Mouse (Mus musculus) CH12.LX (cell line): ENCODE measurements at regions not wholly inside any gene's neighbourhood (a gene's known extent, or its start where the extent isn't known, plus 50 kb on each side); places are given as distances from the start of the nearest gene placed in this dataset.

Source experiments
- DNase-seq: peaks from one replicate; pipeline ENCODE4 v3.0.0-alpha.2; 2013; ENCODE audit errors: extremely low read depth
- H3K27ac ChIP-seq: 2 replicates; pipeline ENCODE4 v1.5.1; 2012; ENCODE audit warnings: low read depth, mild to moderate bottlenecking, control low read depth, moderate library complexity; ENCODE audit not compliant: insufficient read depth
- H3K27me3 ChIP-seq: replicated peaks from 2 replicates; pipeline ENCODE3; 2012; ENCODE audit warnings: inconsistent platforms
- H3K36me3 ChIP-seq, 2 experiments: replicated peaks in 1 of 2; 2 replicates each; pipeline versions ENCODE3 to v1.6.1; 2012; ENCODE audit warnings: inconsistent platforms in 1 of 2, low read length in 1 of 2, mild to moderate bottlenecking in 1 of 2, mixed read lengths in 1 of 2, moderate library complexity in 1 of 2; ENCODE audit not compliant: control insufficient read depth in 1 of 2, insufficient read depth in 1 of 2
- H3K4me1 ChIP-seq, 2 experiments: 2 replicates each; pipeline ENCODE4 v1.6.1; 2012; ENCODE audit warnings: inconsistent platforms in 1 of 2, moderate library complexity in 1 of 2; ENCODE audit not compliant: insufficient read depth in 2 of 2, control insufficient read depth in 1 of 2
- H3K4me2 ChIP-seq: 2 replicates; pipeline ENCODE4 v1.6.1; 2012; ENCODE audit warnings: low read depth, mild to moderate bottlenecking, control low read depth; ENCODE audit not compliant: poor library complexity, insufficient read depth, severe bottlenecking
- H3K4me3 ChIP-seq, 3 experiments: fragments of 150-350 bp in 1 of 3; sonication (generic) in 1 of 3; replicated peaks in 1 of 3; 2 replicates each; pipeline versions ENCODE3 to v1.5.1; 2011 to 2012; ENCODE audit warnings: low read depth in 2 of 3, low read length in 2 of 3, mild to moderate bottlenecking in 2 of 3, moderate library complexity in 2 of 3, control low read depth in 1 of 3, improper control_type of control experiment in 1 of 3, inconsistent platforms in 1 of 3, mixed read lengths in 1 of 3; ENCODE audit not compliant: poor library complexity in 1 of 3
- H3K79me2 ChIP-seq: replicated peaks from 2 replicates; pipeline ENCODE4 v1.6.1; 2012; ENCODE audit warnings: mild to moderate bottlenecking, moderate library complexity; ENCODE audit not compliant: control insufficient read depth, poor library complexity, insufficient read depth, severe bottlenecking; ENCODE audit errors: extremely low read depth
- H3K9ac ChIP-seq: 2 replicates; pipeline ENCODE4 v1.6.1; 2012; ENCODE audit warnings: low read depth, mild to moderate bottlenecking, control low read depth, moderate library complexity; ENCODE audit not compliant: insufficient read depth
- H3K9me3 ChIP-seq: replicated peaks from 2 replicates; pipeline ENCODE3; 2012; ENCODE audit warnings: low read length, inconsistent platforms, mixed read lengths
- BHLHE40 ChIP-seq: IDR thresholded peaks from 2 replicates; pipeline ENCODE4 v1.6.1; 2011; ENCODE audit warnings: mild to moderate bottlenecking, low read depth, low read length, improper control_type of control experiment
- CHD1 ChIP-seq: IDR thresholded peaks from 2 replicates; pipeline ENCODE4 v1.6.1; 2012; ENCODE audit warnings: low read depth, low read length, improper control_type of control experiment, inconsistent platforms
- CHD2 ChIP-seq: IDR thresholded peaks from 2 replicates; pipeline ENCODE4 v1.6.1; 2011; ENCODE audit warnings: low read length, improper control_type of control experiment
- CTCF ChIP-seq, 2 experiments: IDR thresholded peaks in 1 of 2; conservative IDR thresholded peaks in 1 of 2; 2 replicates each; pipeline ENCODE4 v1.5.1; 2011 to 2012; ENCODE audit warnings: low read depth in 2 of 2, low read length in 2 of 2, improper control_type of control experiment in 1 of 2, inconsistent platforms in 1 of 2, mild to moderate bottlenecking in 1 of 2, moderate library complexity in 1 of 2
- E2F4 ChIP-seq: IDR thresholded peaks from 2 replicates; pipeline ENCODE4 v1.6.1; 2011; ENCODE audit warnings: low read depth, low read length, improper control_type of control experiment; ENCODE audit not compliant: insufficient replicate concordance
- ELF1 ChIP-seq: IDR thresholded peaks from 2 replicates; pipeline ENCODE4 v1.6.1; 2014; ENCODE audit warnings: low read depth, mild to moderate bottlenecking, inconsistent platforms, low read length, improper control_type of control experiment
- ETS1 ChIP-seq: conservative IDR thresholded peaks from 2 replicates; pipeline ENCODE4 v1.6.1; 2012; ENCODE audit warnings: low read depth, mild to moderate bottlenecking, inconsistent platforms, low read length, improper control_type of control experiment, moderate library complexity
- GABPA ChIP-seq: IDR thresholded peaks from 2 replicates; pipeline ENCODE4 v1.6.1; 2012; ENCODE audit warnings: low read depth, low read length, improper control_type of control experiment, inconsistent platforms; ENCODE audit not compliant: insufficient replicate concordance
- HCFC1 ChIP-seq: IDR thresholded peaks from 2 replicates; pipeline ENCODE4 v1.6.1; 2012; ENCODE audit warnings: low read depth, mild to moderate bottlenecking, inconsistent platforms, low read length, improper control_type of control experiment
- JUN ChIP-seq: IDR thresholded peaks from 2 replicates; pipeline ENCODE4 v1.6.1; 2011; ENCODE audit warnings: low read depth, mild to moderate bottlenecking, low read length, improper control_type of control experiment, moderate library complexity; ENCODE audit not compliant: insufficient read depth
- JUND ChIP-seq: conservative IDR thresholded peaks from 2 replicates; pipeline ENCODE4 v1.6.1; 2011; ENCODE audit warnings: low read depth, low read length, improper control_type of control experiment
- KAT2A ChIP-seq: IDR thresholded peaks from 2 replicates; pipeline ENCODE4 v1.6.1; 2012; ENCODE audit warnings: low read length, improper control_type of control experiment, inconsistent platforms; ENCODE audit not compliant: insufficient replicate concordance
- MAX ChIP-seq: IDR thresholded peaks from 2 replicates; pipeline ENCODE4 v1.6.1; 2011; ENCODE audit warnings: low read length, improper control_type of control experiment
- MAZ ChIP-seq: IDR thresholded peaks from 2 replicates; pipeline ENCODE4 v1.6.1; 2012; ENCODE audit warnings: low read depth, mild to moderate bottlenecking, inconsistent platforms, low read length, improper control_type of control experiment, moderate library complexity
- MEF2A ChIP-seq: IDR thresholded peaks from 2 replicates; pipeline ENCODE4 v1.6.1; 2014; ENCODE audit warnings: low read depth, mild to moderate bottlenecking, inconsistent platforms, low read length, improper control_type of control experiment, borderline replicate concordance
- MYC ChIP-seq: IDR thresholded peaks from 2 replicates; pipeline ENCODE4 v1.6.1; 2011; ENCODE audit warnings: low read depth, mild to moderate bottlenecking, improper control_type of control experiment, low read length
- NELFE ChIP-seq: IDR thresholded peaks from 2 replicates; pipeline ENCODE4 v1.6.1; 2011; ENCODE audit warnings: low read depth, low read length, improper control_type of control experiment
- NRF1 ChIP-seq: IDR thresholded peaks from 2 replicates; pipeline ENCODE4 v1.6.1; 2014; ENCODE audit warnings: low read depth, mild to moderate bottlenecking, inconsistent platforms, low read length, improper control_type of control experiment, moderate library complexity
- PAX5 ChIP-seq: IDR thresholded peaks from 2 replicates; pipeline ENCODE4 v1.6.1; 2012; ENCODE audit warnings: low read length, inconsistent platforms, mixed read lengths
- POLR2A ChIP-seq: IDR thresholded peaks from 2 replicates; pipeline ENCODE4 v1.6.1; 2011; ENCODE audit warnings: low read depth, mild to moderate bottlenecking, improper control_type of control experiment, low read length
- POLR2AphosphoS2 ChIP-seq: IDR thresholded peaks from 2 replicates; pipeline ENCODE4 v1.6.1; 2011; ENCODE audit warnings: low read depth, low read length, improper control_type of control experiment
- RCOR1 ChIP-seq: conservative IDR thresholded peaks from 2 replicates; pipeline ENCODE4 v1.6.1; 2012; ENCODE audit warnings: low read depth, mild to moderate bottlenecking, inconsistent platforms, low read length, improper control_type of control experiment
- SIN3A ChIP-seq: IDR thresholded peaks from 2 replicates; pipeline ENCODE4 v1.6.1; 2012; ENCODE audit warnings: low read length, improper control_type of control experiment, inconsistent platforms
- SMC3 ChIP-seq: IDR thresholded peaks from 2 replicates; pipeline ENCODE4 v1.6.1; 2011; ENCODE audit warnings: low read depth, low read length, improper control_type of control experiment
- TBP ChIP-seq: conservative IDR thresholded peaks from 2 replicates; pipeline ENCODE4 v1.6.1; 2011; ENCODE audit warnings: low read depth, low read length, improper control_type of control experiment
- USF2 ChIP-seq: conservative IDR thresholded peaks from 2 replicates; pipeline ENCODE4 v1.6.1; 2011; ENCODE audit warnings: low read depth, low read length, improper control_type of control experiment
- ZC3H11A ChIP-seq: IDR thresholded peaks from 2 replicates; pipeline ENCODE4 v1.6.1; 2012; ENCODE audit warnings: low read depth, mild to moderate bottlenecking, inconsistent platforms, low read length, improper control_type of control experiment
- ZNF384 ChIP-seq: IDR thresholded peaks from 2 replicates; pipeline ENCODE4 v1.6.1; 2012; ENCODE audit warnings: low read depth, low read length, improper control_type of control experiment, inconsistent platforms
- dilution Hi-C: fragments of 300-500 bp; cut with MboI; formaldehyde crosslinking; loops from 2 replicates; pipeline ENCODE4 v1.14.3; 2020; ENCODE audit warnings: low sequenced_read_pairs; ENCODE audit not compliant: extremely low pct_unique_long_range_greater_than_20kb, extremely low pct_ligation_motif_present
- in situ Hi-C: fragments of 300-500 bp; cut with MboI; formaldehyde crosslinking; loops from 3 replicates; pipeline ENCODE4 v1.14.3; 2019; ENCODE audit warnings: low sequenced_read_pairs, low pct_ligation_motif_present, low pct_unique_long_range_greater_than_20kb, mixed read lengths

DNA sequence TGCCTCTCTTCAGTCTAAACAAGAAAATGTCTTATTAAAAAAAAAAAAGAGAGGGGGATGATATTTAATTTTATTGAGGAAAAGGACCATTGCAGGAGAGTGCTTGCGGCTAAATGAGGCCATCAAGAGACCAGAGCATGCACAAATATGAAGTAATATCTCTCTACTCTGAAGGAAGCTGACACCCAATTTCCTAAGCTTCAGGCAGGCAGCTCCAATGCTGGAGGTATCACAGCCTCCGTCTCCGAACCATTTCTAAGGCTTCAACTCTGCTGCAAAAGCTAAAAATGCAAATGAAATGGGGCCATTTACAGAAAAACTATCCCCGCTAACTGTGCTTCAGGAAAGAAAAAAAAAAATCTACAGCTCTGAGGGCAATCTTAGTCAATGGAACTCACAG lies 164.4 kb upstream of the Camk1g start:
- DNase-seq, result no peak
- no peak overlapping the region for H3K27ac ChIP-seq
- peaks cover 57% of the 10 kb centered on the region for H3K27me3 ChIP-seq
- H3K9me3 ChIP-seq, result peaks cover 5% of the 10 kb centered on the region
- no peaks in the 10 kb centered on the region for H3K36me3 ChIP-seq
- dilution Hi-C loops, result no loop called here
- H3K79me2 ChIP-seq, result no peaks in the 10 kb centered on the region
- no peak overlapping the region for H3K4me3 ChIP-seq
- in situ Hi-C loops, result no loop called here
- H3K4me1 ChIP-seq, result no peaks in the 10 kb centered on the region
- H3K4me2 ChIP-seq, result peak overlapping the region; percentile 1
- TF ChIP-seq KAT2A, result no peak
- TF ChIP-seq JUN, result no peak
- no peak for TF ChIP-seq GABPA
- no peak for TF ChIP-seq MAZ
- no peak for TF ChIP-seq ETS1
- TF ChIP-seq CTCF (conservative IDR thresholded peaks at IDR 0.05 in 1 of 2, IDR thresholded peaks at IDR 0.05 in 1 of 2; ENCODE audit: low read depth in 2 of 2, low read length in 2 of 2), result no peak
- TF ChIP-seq TBP, result no peak
- TF ChIP-seq USF2, result no peak
- no peak for TF ChIP-seq NELFE
- TF ChIP-seq CHD1, result no peak
- no peak for TF ChIP-seq NRF1
- TF ChIP-seq MYC, result no peak
- TF ChIP-seq PAX5, result no peak
- no peak for TF ChIP-seq POLR2A
- TF ChIP-seq E2F4, result no peak
- no peak for TF ChIP-seq POLR2AphosphoS2
- TF ChIP-seq MEF2A, result no peak
- no peak for TF ChIP-seq HCFC1
- no peak overlapping the region for H3K9ac ChIP-seq

DNA sequence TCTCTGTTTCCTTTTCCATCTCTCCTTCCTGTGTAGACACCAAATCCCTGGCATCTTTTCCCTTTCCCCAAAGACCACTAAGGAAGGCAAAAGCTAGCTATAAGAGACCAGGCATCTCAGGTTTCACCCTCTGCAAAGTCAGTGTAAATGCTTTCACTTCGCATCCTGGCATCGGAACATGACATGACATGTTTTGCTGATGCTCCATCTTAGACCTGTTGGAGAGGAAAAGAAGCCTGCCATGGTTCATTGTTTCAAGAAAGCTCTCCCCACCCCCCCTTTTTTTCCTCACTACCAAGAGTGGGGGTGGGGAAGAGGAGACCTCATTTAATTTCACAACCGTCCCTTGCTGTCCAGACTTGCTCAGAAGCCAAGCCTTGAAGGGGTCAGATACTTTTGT lies 156.4 kb upstream of the Camk1g start:
- in situ Hi-C loops (no loop called here), dilution Hi-C loops (no loop called here)
- H3K36me3 ChIP-seq, result no peaks in the 10 kb centered on the region
- peaks cover 15% of the 10 kb centered on the region for H3K9me3 ChIP-seq
- H3K9ac ChIP-seq, result no peak overlapping the region
- peaks cover 65% of the 10 kb centered on the region for H3K27me3 ChIP-seq
- H3K4me1 ChIP-seq, result no peaks in the 10 kb centered on the region
- no peak overlapping the region for H3K4me3 ChIP-seq
- TF ChIP-seq BHLHE40, result no peak
- TF ChIP-seq MEF2A, result no peak
- no peak for TF ChIP-seq SMC3
- no peak for TF ChIP-seq CHD2
- no peak for TF ChIP-seq MAZ
- no peak for TF ChIP-seq NRF1
- no peak for TF ChIP-seq ZC3H11A
- TF ChIP-seq GABPA, result no peak
- TF ChIP-seq KAT2A, result no peak
- no peak for TF ChIP-seq CTCF (conservative IDR thresholded peaks at IDR 0.05 in 1 of 2, IDR thresholded peaks at IDR 0.05 in 1 of 2; ENCODE audit: low read depth in 2 of 2, low read length in 2 of 2)
- TF ChIP-seq RCOR1, result no peak
- TF ChIP-seq JUND, result no peak
- no peak for TF ChIP-seq MAX
- no peak for TF ChIP-seq POLR2AphosphoS2
- no peak for TF ChIP-seq ZNF384
- TF ChIP-seq SIN3A, result no peak
- no peak for TF ChIP-seq ELF1
- H3K27ac ChIP-seq, result no peak overlapping the region
- no peak overlapping the region for H3K4me2 ChIP-seq
- H3K79me2 ChIP-seq, result no peaks in the 10 kb centered on the region
- no peak for DNase-seq
